Mouse (Mus musculus) liver, embryonic 12.5 days (tissue): Measurements from ENCODE around the gene Cacnb4. TPM values are rescaled to one million over a fixed set of nuclear protein-coding genes. Genes with fewer than 3 reads are reported as not detected.

Experiments used
- ATAC-seq: fragments of 200-750 bp; cut with Nextera tagmentation; 2 replicates; pipeline ENCODE4 v1.8.0; 2017; ENCODE audit warnings: moderate number of reproducible peaks, mild to moderate bottlenecking, moderate library complexity
- H3K27ac ChIP-seq: fragments of 300-500 bp; sonication (generic); 2 replicates; pipeline ENCODE4 v1.5.1; 2016; ENCODE audit warnings: mild to moderate bottlenecking
- H3K27me3 ChIP-seq: fragments of 300-500 bp; sonication (generic); replicated peaks from 2 replicates; pipeline ENCODE4 v1.6.1; 2016; ENCODE audit warnings: mild to moderate bottlenecking, moderate library complexity
- H3K36me3 ChIP-seq: fragments of 300-500 bp; sonication (generic); 2 replicates; pipeline ENCODE4 v1.6.1; 2016; ENCODE audit warnings: mild to moderate bottlenecking, moderate library complexity
- H3K4me1 ChIP-seq: fragments of 300-500 bp; sonication (generic); 2 replicates; pipeline ENCODE4 v1.6.1; 2016
- H3K4me2 ChIP-seq: fragments of 300-500 bp; sonication (generic); 2 replicates; pipeline ENCODE4 v1.6.1; 2016; ENCODE audit warnings: mild to moderate bottlenecking, moderate library complexity
- H3K4me3 ChIP-seq: fragments of 300-500 bp; sonication (generic); 2 replicates; pipeline ENCODE4 v1.5.1; 2016; ENCODE audit warnings: mild to moderate bottlenecking, moderate library complexity
- H3K9ac ChIP-seq: fragments of 300-500 bp; sonication (generic); 2 replicates; pipeline ENCODE4 v1.6.1; 2016; ENCODE audit warnings: mild to moderate bottlenecking, moderate library complexity
- H3K9me3 ChIP-seq: fragments of 300-500 bp; sonication (generic); replicated peaks from 2 replicates; pipeline ENCODE4 v1.6.1; 2016; ENCODE audit warnings: mild to moderate bottlenecking, moderate library complexity
- WGBS: fragments of 180-500 bp; shearing (Covaris S2); methylation state at CpG from one replicate; pipeline ENCODE4 v1.1.7; 2016; ENCODE audit not compliant: insufficient replicate concordance; 5-methylcytosine and 5-hydroxymethylcytosine counted together
- polyA plus RNA-seq: library from polyadenylated mRNA; unstranded; fragments of >200 nt; fragmentation: Nextera tagmentation; extraction: Ambion mirVana; gene quantifications from 2 replicates; pipeline ENCODE4 v1.2.1, GENCODE M21; 2016

Gene Cacnb4
- polyA plus RNA-seq, 1 experiment from 2014 or later = 0.31 TPM

GRCm38 (mm10) chr2:52686601-52687000 lies 10.0 kb upstream of the Cacnb4 start:
- ATAC-seq = no peak
- 65% methylated on average over 6 of the region's 6 CpGs for WGBS
- H3K27ac ChIP-seq = no peak overlapping the region
- no peak overlapping the region for H3K9ac ChIP-seq
- H3K4me3 ChIP-seq = no peak overlapping the region
- no peaks in the 10 kb centered on the region for H3K36me3 ChIP-seq
- no peaks in the 10 kb centered on the region for H3K9me3 ChIP-seq
- H3K27me3 ChIP-seq = no peaks in the 10 kb centered on the region
- H3K4me2 ChIP-seq = no peak overlapping the region
- no peaks in the 10 kb centered on the region for H3K4me1 ChIP-seq

DNA sequence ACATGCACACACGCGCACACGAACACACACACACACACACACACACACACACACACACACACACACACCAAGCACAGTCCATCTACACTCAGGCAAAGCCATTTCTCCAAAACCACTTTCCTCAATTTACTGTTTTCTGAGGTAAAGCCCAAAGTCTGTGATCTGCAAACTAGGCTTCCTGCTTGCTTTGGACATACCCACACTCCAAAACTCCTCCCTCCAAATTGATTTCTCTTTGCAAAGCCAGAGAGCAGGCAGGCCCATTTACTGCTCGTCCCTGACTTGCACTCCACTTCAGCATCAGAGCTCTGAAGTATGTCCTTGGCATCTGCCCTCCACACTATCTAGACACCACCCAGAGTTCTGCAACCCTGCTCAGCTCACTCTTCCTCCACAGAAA lies 958 bp upstream of the Cacnb4 start:
- no peak overlapping the region for H3K4me3 ChIP-seq
- WGBS = 51% methylated on average over 4 of the region's 4 CpGs
- H3K9ac ChIP-seq = no peak overlapping the region
- H3K36me3 ChIP-seq = no peaks in the 10 kb centered on the region
- peaks cover 60% of the 10 kb centered on the region for H3K27me3 ChIP-seq
- no peak overlapping the region for H3K4me2 ChIP-seq
- H3K9me3 ChIP-seq = no peaks in the 10 kb centered on the region
- H3K4me1 ChIP-seq = peaks cover 9% of the 10 kb centered on the region
- no peak overlapping the region for H3K27ac ChIP-seq
- ATAC-seq = peak; percentile 30; the same call in 1 of the 2 replicates

DNA sequence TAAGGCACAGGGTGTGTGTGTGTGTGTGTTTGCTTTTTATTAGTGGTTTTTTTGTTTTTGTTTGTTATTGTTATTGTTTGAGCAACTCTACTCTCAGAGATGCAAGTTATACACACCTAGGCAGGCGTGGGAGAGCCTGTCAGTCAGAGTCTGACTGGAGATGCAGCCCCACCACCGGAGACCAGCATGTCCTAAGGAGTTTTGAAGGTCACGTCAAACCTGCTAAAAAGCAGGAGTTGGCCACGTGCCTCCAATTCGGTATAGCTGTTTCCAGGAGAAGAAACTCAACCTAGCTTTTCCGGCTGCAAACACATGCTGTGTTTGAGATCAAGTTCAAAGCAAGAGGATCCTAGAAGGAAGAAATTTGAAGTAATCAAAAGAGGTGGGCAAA lies 277 bp upstream of the Cacnb4 start:
- no peak for ATAC-seq
- no peaks in the 10 kb centered on the region for H3K9me3 ChIP-seq
- peaks cover 67% of the 10 kb centered on the region for H3K27me3 ChIP-seq
- H3K4me3 ChIP-seq = no peak overlapping the region
- WGBS = 26% methylated on average over 6 of the region's 6 CpGs
- H3K36me3 ChIP-seq = no peaks in the 10 kb centered on the region
- no peak overlapping the region for H3K9ac ChIP-seq
- H3K4me1 ChIP-seq = peaks cover 9% of the 10 kb centered on the region
- H3K4me2 ChIP-seq = peak overlapping the region; percentile 73
- H3K27ac ChIP-seq = no peak overlapping the region

GRCm38 (mm10) chr2:52675278-52675987 lies 1.2 kb downstream of the Cacnb4 start:
- Histone ChIP-seq H3K27ac (no peak overlapping the region), H3K36me3 (no peaks in the 10 kb centered on the region), H3K27me3 (peaks cover 67% of the 10 kb centered on the region), H3K4me1 (peaks cover 9% of the 10 kb centered on the region), H3K9me3 (no peaks in the 10 kb centered on the region), H3K4me3 (peak overlapping the region; percentile 56), H3K9ac (no peak overlapping the region), H3K4me2 (peak overlapping the region; percentile 73)
- 2% methylated on average over 30 of the region's 42 CpGs for whole genome bisulfite sequencing
- ATAC-seq = peak; percentile 22; the same call in 1 of the 2 replicates

DNA sequence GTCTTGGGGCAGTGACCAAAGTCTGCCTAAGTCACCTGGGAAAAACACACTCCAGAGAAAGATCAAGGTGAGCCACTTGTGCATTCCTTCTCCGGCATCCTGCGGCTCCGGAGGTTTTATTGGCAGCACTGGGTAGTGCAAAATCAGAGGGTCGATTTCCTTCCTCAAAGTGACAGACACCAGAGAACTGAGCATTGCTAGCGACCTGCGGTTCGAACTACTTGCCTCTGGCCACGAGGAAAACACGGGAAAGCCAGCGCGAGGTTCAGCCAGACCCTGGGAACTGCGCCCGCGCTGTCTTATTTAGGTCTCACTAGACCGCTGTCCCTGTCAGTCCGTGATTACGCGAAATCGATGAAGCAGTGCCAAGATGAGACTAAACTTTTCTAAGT lies 1.7 kb downstream of the Cacnb4 start:
- 1% methylated on average over 19 of the region's 19 CpGs for WGBS
- peaks cover 9% of the 10 kb centered on the region for H3K4me1 ChIP-seq
- H3K9me3 ChIP-seq = no peaks in the 10 kb centered on the region
- no peak overlapping the region for H3K27ac ChIP-seq
- H3K4me2 ChIP-seq = peak overlapping the region; percentile 73
- H3K9ac ChIP-seq = no peak overlapping the region
- H3K36me3 ChIP-seq = no peaks in the 10 kb centered on the region
- peaks cover 67% of the 10 kb centered on the region for H3K27me3 ChIP-seq
- no peak for ATAC-seq
- H3K4me3 ChIP-seq = peak overlapping the region; percentile 56

DNA sequence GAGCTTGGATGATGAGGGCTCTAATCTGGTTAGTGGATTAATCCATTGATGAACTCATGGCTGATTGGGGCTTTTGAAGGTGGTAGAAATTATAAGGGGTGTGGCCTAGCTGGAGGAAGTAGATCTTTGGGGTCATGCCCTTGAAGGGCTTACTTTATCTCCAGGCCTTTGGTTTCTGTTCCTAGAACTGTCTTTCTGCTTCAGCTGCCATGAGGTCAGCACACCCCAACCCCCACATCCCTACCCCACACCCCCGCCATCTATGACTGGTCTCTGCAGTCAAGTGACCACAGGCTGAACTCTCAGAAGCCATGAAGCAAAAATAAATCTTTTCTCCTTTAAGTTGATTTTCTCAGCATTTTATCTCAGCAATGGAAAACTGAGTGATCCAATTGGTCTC lies 3.5 kb downstream of the Cacnb4 start:
- WGBS = 46% methylated on average over 1 of the region's 1 CpGs
- peaks cover 9% of the 10 kb centered on the region for H3K4me1 ChIP-seq
- H3K27me3 ChIP-seq = peaks cover 60% of the 10 kb centered on the region
- no peak overlapping the region for H3K27ac ChIP-seq
- no peak for ATAC-seq
- H3K36me3 ChIP-seq = no peaks in the 10 kb centered on the region
- H3K9ac ChIP-seq = no peak overlapping the region
- H3K9me3 ChIP-seq = no peaks in the 10 kb centered on the region
- no peak overlapping the region for H3K4me3 ChIP-seq
- H3K4me2 ChIP-seq = no peak overlapping the region

GRCm38 (mm10) chr2:52670733-52671132 lies 5.9 kb downstream of the Cacnb4 start:
- Histone ChIP-seq H3K27ac (no peak overlapping the region), H3K27me3 (peaks cover 35% of the 10 kb centered on the region), H3K36me3 (no peaks in the 10 kb centered on the region), H3K4me3 (no peak overlapping the region), H3K9me3 (no peaks in the 10 kb centered on the region), H3K4me1 (peaks cover 4% of the 10 kb centered on the region), H3K4me2 (no peak overlapping the region), H3K9ac (no peak overlapping the region)
- 78% methylated on average over 5 of the region's 5 CpGs for WGBS
- ATAC-seq = no peak

DNA sequence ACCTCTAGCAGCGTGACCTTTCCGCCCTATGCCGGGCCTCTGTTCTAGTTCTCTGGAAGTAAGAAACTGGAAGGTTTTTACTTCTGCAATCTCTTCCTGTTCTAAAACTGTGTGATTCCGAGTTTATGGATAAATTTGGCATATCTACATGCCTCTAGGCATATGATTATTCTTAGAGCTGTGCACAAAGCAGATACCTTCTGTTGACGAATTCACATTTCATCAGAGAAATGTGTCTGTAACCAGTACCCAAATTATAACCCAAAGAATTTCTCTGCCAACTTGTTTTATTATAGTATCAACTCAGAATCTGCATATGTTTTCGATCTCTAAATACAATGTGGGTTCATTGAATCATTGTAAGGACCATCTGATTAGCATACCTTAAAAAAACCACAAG lies 8.2 kb downstream of the Cacnb4 start:
- Histone ChIP-seq H3K9me3 (no peaks in the 10 kb centered on the region), H3K4me2 (no peak overlapping the region), H3K36me3 (no peaks in the 10 kb centered on the region), H3K4me3 (no peak overlapping the region), H3K27ac (no peak overlapping the region), H3K27me3 (peaks cover 16% of the 10 kb centered on the region), H3K9ac (no peak overlapping the region), H3K4me1 (no peaks in the 10 kb centered on the region)
- ATAC-seq = no peak
- WGBS = 64% methylated on average over 6 of the region's 6 CpGs

DNA sequence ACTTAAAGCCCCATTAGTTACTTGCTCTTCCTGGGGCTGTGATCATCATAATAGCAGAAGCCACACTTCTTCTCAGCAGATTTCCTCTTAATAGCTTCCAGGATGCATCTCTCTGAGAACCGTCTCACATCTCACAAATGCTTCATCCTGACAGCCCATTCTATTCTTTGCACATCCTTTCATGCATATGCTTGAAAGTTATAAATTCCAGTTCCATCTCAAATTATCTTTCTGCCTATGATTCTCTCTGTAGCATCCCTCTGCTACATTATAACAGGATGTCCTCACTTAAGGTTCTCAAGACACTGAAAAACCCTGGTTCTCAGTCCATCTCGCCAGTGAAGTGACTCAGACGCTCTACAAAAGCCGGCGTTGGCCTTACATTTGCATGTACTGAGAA lies 19.9 kb downstream of the Cacnb4 start:
- 75% methylated on average over 5 of the region's 5 CpGs for WGBS
- Histone ChIP-seq H3K4me1 (no peaks in the 10 kb centered on the region), H3K27me3 (peaks cover 9% of the 10 kb centered on the region), H3K36me3 (no peaks in the 10 kb centered on the region), H3K9ac (no peak overlapping the region), H3K9me3 (no peaks in the 10 kb centered on the region), H3K4me3 (no peak overlapping the region), H3K27ac (no peak overlapping the region), H3K4me2 (no peak overlapping the region)
- no peak for ATAC-seq

DNA sequence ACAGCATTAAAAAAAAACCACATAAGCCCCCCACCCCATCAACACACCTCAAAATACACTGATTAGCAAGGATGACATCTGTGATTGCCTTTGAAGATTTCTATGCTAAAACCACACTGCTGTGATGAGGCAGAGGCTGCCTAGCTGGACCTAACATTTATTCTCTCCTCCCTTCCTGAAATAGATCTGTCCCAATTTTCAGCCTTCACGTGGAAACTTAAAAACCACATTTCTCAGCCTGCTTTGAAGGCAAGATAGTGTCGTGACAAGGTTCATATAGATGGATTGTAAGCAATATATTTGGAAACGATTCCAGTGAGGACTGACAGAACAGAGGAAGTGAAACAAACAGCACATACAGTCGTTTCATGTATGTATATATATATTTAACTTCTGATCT lies 22.1 kb downstream of the Cacnb4 start:
- no peak overlapping the region for H3K9ac ChIP-seq
- no peaks in the 10 kb centered on the region for H3K36me3 ChIP-seq
- H3K4me1 ChIP-seq = no peaks in the 10 kb centered on the region
- no peaks in the 10 kb centered on the region for H3K9me3 ChIP-seq
- no peak overlapping the region for H3K27ac ChIP-seq
- H3K4me3 ChIP-seq = no peak overlapping the region
- no peaks in the 10 kb centered on the region for H3K27me3 ChIP-seq
- 36% methylated on average over 4 of the region's 4 CpGs for WGBS
- no peak overlapping the region for H3K4me2 ChIP-seq
- ATAC-seq = no peak

GRCm38 (mm10) chr2:52651547-52651946 lies 25.1 kb downstream of the Cacnb4 start:
- no peak for ATAC-seq
- no peak overlapping the region for H3K4me2 ChIP-seq
- no peak overlapping the region for H3K27ac ChIP-seq
- H3K9ac ChIP-seq = no peak overlapping the region
- H3K36me3 ChIP-seq = no peaks in the 10 kb centered on the region
- H3K4me3 ChIP-seq = no peak overlapping the region
- H3K4me1 ChIP-seq = no peaks in the 10 kb centered on the region
- 75% methylated on average over 6 of the region's 6 CpGs for WGBS
- H3K27me3 ChIP-seq = no peaks in the 10 kb centered on the region
- no peaks in the 10 kb centered on the region for H3K9me3 ChIP-seq

- WGBS = 66% methylated on average over 8 of the region's 8 CpGs
- Histone ChIP-seq H3K9me3 (no peaks in the 10 kb centered on the region), H3K27ac (no peak overlapping the region), H3K4me1 (no peaks in the 10 kb centered on the region), H3K9ac (no peak overlapping the region), H3K27me3 (no peaks in the 10 kb centered on the region), H3K4me2 (no peak overlapping the region), H3K36me3 (no peaks in the 10 kb centered on the region), H3K4me3 (no peak overlapping the region)
- no peak for ATAC-seq
These were observed 29.2 kb downstream of the Cacnb4 start for GRCm38 (mm10) chr2:52647255-52647998.
